Mouse (Mus musculus) central nervous system, embryonic 14 days (tissue): ENCODE data around the gene Nasp. TPM values are rescaled to one million over a fixed set of nuclear protein-coding genes. Genes with fewer than 3 reads are reported as not detected.

Experiments
- polyA plus RNA-seq: library from polyadenylated mRNA; depleted of rRNA; stranded (reverse); fragments of >200 nt; gene quantifications from 2 replicates; pipeline ENCODE4 v1.2.3, GENCODE M21; 2012; rRNA removed

The Nasp gene
- 159 and 176 TPM in 2 replicates for polyA plus RNA-seq

GRCm38 (mm10) chr4:116627722-116628662 is at the start of gene Nasp:
Gene Nasp (minus strand): TSS chr4:116627941.

GRCm38 (mm10) chr4:116650924-116651796 is 23.4 kb upstream of the Nasp start, which contains the start of gene Akr1a1:
Gene Akr1a1 (minus strand): TSS chr4:116651680.

GRCm38 (mm10) chr4:116596379-116596778 is 31.4 kb downstream of the Nasp start, which contains the start of gene Ccdc17:
Gene Ccdc17 (plus strand): TSS chr4:116596654.

GRCm38 (mm10) chr4:116557306-116558121 is 70.2 kb downstream of the Nasp start, which contains the start of gene Gpbp1l1:
Gene Gpbp1l1 (plus strand): TSS chr4:116557658.

GRCm38 (mm10) chr4:116555413-116556300 is 72.1 kb downstream of the Nasp start, which contains the start of gene Tmem69:
Gene Tmem69 (minus strand): TSS chr4:116555936.

Other genes with a start within 250 kb of the Nasp start
- gene Mast2, start 163.8 kb downstream of the Nasp start, polyA plus RNA-seq: 112 and 116 TPM in 2 replicates
- 6.9 and 7.8 TPM in 2 replicates for gene Ipp, start 120.4 kb downstream of the Nasp start, polyA plus RNA-seq
- gene Tmem69, start 72.0 kb downstream of the Nasp start, polyA plus RNA-seq: 13.7 and 14.0 TPM in 2 replicates
- 37.1 and 38.9 TPM in 2 replicates for gene Gpbp1l1, start 70.3 kb downstream of the Nasp start, polyA plus RNA-seq
- 4.4 and 5.0 TPM in 2 replicates for gene Ccdc17, start 31.3 kb downstream of the Nasp start, polyA plus RNA-seq
- gene Akr1a1, start 23.7 kb upstream of the Nasp start, polyA plus RNA-seq: 627 and 659 TPM in 2 replicates
- 249 and 273 TPM in 2 replicates for gene Prdx1, start 57.6 kb upstream of the Nasp start, polyA plus RNA-seq
- gene Mmachc, start 80.5 kb upstream of the Nasp start, polyA plus RNA-seq: 21.2 and 24.2 TPM in 2 replicates
- 38.7 and 43.2 TPM in 2 replicates for gene Ccdc163, start 80.6 kb upstream of the Nasp start, polyA plus RNA-seq
- 4.9 and 5.1 TPM in 2 replicates for gene Tesk2, start 93.0 kb upstream of the Nasp start, polyA plus RNA-seq
- gene Toe1, start 179.7 kb upstream of the Nasp start, polyA plus RNA-seq: 36.1 and 39.4 TPM in 2 replicates
- 20.2 and 20.6 TPM in 2 replicates for gene Mutyh, start 179.8 kb upstream of the Nasp start, polyA plus RNA-seq
- gene Hpdl, start 193.8 kb upstream of the Nasp start, polyA plus RNA-seq: 0.49 and 0.50 TPM in 2 replicates
- 22.0 and 27.1 TPM in 2 replicates for gene Zswim5, start 249.4 kb upstream of the Nasp start, polyA plus RNA-seq